Mouse (Mus musculus): ENCODE measurements around the gene Ddx10.
"Not testable (repeated sequence)": the region's sequence is repeated elsewhere in the genome, so short reads cannot be mapped to it uniquely, and the experiment has no call there.

Gene Ddx10

GRCm38 (mm10) chr9:53143508-53143907 is 104.3 kb downstream of the Ddx10 start:
- no peak for DNase-seq

DNA sequence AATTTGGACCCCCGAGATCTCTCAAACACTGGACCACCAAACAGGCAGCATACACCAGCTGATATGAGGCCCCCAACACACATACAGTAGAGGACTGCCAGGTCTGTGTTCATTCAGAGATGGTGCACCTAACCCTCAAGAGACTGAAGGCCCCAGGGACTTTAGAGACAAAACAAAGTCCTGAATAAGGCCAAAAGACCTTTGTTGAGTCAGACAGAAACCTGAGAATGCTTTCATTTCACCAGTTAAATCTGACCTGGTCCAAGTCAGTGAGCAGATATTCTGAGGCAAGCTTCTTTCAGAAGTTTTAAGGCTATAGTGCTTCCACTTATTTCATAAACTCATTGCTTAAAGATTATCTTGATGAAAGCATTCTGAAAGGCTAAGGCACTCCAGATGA is 105.4 kb downstream of the Ddx10 start:
- not testable (repeated sequence) for DNase-seq

DNA sequence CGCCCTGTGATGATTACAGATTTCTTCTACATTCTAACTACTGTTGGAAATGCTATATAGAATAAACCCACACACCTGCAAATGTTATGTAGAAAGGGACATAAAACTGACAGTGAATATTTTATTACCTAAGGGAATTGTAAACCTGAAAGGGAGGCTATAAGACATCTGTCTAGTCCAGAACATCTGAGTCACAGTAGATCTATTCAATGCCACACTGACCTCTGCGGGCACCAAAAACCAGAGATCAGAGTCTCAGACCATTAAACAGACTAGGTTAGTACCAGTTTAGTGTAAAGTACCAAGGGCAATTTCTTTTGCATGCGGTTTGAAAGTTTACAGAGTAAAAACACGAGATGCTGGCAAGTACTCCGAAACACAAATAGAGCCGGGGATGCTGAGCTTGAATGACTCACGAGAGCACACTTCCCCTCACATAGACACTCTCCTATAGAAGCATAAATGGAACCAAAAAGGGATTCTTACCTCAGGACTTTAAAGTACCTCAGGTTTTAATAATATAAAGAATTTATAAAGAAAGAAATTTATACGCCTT is 107.2 kb downstream of the Ddx10 start:
- no peak for DNase-seq

- DNase-seq = no peak
Measured at GRCm38 (mm10) chr9:53132826-53133225, 115.0 kb downstream of the Ddx10 start.

DNA sequence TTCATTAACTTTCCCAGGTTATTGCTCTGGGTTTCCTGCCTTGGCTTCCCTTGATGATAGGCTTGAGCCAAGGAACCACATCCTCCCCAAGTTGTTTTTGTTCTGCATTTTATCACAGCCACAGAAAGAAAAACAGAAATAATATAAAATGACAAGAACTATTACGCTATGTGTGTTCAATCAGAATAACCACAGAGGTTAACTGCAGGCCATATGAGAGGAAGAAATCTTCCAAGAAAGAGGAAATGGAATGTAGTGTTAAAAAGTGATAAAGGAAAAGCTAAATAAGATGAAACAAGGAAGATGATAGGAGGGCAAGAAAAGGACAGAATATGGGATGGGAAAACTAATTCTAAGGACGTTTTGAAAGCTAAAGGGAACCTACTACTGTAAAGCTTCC is 117.4 kb downstream of the Ddx10 start:
- no peak for DNase-seq

- DNase-seq = no peak
Measured at GRCm38 (mm10) chr9:53101103-53101502, 146.8 kb downstream of the Ddx10 start.

DNA sequence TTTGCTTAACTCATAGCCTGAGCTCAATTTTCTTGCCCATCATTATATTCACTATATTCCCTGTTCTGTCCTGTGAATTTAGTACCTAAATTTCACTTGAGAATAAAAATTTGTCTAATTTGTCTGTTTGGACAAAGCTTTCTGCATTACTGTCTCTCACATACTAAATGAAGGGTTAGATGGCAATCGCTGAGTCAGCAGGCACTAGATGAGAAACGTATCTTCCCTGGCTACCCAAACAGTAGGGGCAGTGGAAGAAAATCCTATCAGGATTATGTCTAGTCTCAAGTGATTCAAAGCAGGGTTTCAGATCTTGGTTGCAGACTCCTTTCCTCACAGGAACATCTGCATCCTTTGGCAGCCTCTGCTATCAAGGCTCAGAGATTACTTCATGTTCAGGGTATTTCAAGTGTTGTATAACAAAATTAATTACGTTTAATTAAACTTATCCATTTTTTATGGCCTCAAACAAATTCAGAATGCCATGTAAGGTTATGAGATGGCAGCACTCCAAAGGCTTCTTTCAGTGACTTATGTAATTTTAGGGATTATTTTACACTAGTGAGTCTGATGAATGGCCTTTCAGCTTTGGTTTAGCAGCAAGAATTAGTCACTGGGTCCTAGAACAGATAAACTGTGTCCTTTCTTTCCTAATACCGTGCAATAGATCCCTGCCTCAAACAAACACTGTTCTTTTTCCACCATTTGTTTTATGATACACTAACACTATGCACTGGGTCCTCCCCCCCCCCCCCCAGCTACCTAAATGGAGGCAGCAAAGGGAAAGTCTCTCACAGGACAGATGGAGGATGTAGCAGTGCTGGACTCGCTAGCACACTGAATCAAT is 152.3 kb downstream of the Ddx10 start:
- DNase-seq = no peak

- no peak for DNase-seq
Measured at GRCm38 (mm10) chr9:53094536-53094935, 153.3 kb downstream of the Ddx10 start.

GRCm38 (mm10) chr9:53077626-53078025 is 170.2 kb downstream of the Ddx10 start:
- DNase-seq = no peak

- DNase-seq = no peak
Measured at GRCm38 (mm10) chr9:53075931-53076330, 171.9 kb downstream of the Ddx10 start.

- no peak for DNase-seq
Measured at GRCm38 (mm10) chr9:53074443-53074842, 173.4 kb downstream of the Ddx10 start.

GRCm38 (mm10) chr9:53073576-53074112 is 174.2 kb downstream of the Ddx10 start:
- DNase-seq = no peak

DNA sequence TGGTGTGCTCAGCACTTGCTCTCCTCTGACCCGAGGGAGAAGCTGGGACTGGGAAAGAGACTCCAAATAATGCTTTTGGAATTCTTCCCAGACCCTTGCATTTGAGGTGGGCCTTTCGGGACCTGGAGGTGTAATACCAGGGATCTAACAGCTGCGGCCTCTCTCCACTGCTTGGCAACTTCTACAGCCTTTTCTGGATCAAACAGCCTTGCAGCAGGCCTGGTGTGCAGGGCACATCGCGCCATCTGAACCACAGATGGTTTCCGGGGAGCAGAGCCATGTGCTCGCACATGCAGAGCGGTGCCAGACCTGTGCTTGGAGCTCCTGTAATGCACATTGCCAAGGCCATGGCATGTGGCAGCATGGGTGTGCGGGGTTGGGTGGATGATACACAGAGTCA is 175.8 kb downstream of the Ddx10 start:
- no peak for DNase-seq

GRCm38 (mm10) chr9:53070875-53071524 is 176.9 kb downstream of the Ddx10 start:
- no peak for DNase-seq

DNA sequence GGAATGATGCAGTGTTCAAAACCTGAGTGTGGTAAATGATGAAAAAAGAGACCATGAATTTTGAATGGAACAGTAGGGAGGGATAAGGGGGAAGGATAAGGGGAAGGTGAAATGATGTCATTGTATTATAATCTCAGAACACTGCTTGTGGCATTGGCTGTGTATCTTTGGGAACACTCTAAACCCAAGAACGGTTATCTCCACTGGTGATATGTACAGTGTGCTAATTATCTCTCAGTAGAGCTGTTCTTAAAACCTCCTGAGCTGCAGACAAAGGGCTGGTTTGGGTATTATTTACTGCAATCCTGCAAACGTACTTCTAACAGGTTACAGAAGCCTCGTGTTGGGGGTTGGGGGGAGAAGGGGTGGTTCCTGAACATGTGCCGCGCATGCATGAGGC is 179.7 kb downstream of the Ddx10 start:
- no peak for DNase-seq

- DNase-seq = no peak
Measured at GRCm38 (mm10) chr9:53066428-53066827, 181.4 kb downstream of the Ddx10 start.

- no peak for DNase-seq
Measured at GRCm38 (mm10) chr9:53065028-53065427, 182.8 kb downstream of the Ddx10 start.

GRCm38 (mm10) chr9:53064531-53064930 is 183.3 kb downstream of the Ddx10 start:
- DNase-seq = no peak

GRCm38 (mm10) chr9:53055306-53055705 is 192.5 kb downstream of the Ddx10 start:
- DNase-seq = no peak

Data from spleen, adult 18-20 months (tissue).